Mouse (Mus musculus) heart, adult 2 months (tissue): Measurements from ENCODE around the gene Mettl8. TPM values are rescaled to one million over a fixed set of nuclear protein-coding genes. Genes with fewer than 3 reads are reported as not detected.
A peak's percentile ranks its signal among the peaks of the same experiment; 100 is the strongest.

Experiments
- DNase-seq, 2 experiments: peaks; one replicate each; pipeline ENCODE4 v3.0.0; 2021
- H3K27ac ChIP-seq: fragments of 200-600 bp; 2 replicates; pipeline ENCODE4 v1.8.1; 2022
- H3K27me3 ChIP-seq: fragments of 200-500 bp; 2 replicates; pipeline ENCODE4 v1.6.1; 2012; ENCODE audit warnings: mild to moderate bottlenecking, low read length, inconsistent platforms, mixed read lengths; ENCODE audit not compliant: control insufficient read depth, insufficient read depth
- H3K36me3 ChIP-seq: fragments of 200-500 bp; 2 replicates; pipeline ENCODE4 v1.6.1; 2012; ENCODE audit warnings: low read length, inconsistent platforms; ENCODE audit not compliant: control insufficient read depth, insufficient read depth
- H3K4me1 ChIP-seq: fragments of 200-500 bp; 2 replicates; pipeline ENCODE4 v1.6.1; 2011; ENCODE audit warnings: low read length; ENCODE audit not compliant: control insufficient read depth, insufficient read depth
- H3K4me3 ChIP-seq: fragments of 200-600 bp; 2 replicates; pipeline ENCODE4 v1.8.1; 2022
- H3K79me2 ChIP-seq: fragments of 200-500 bp; replicated peaks from 2 replicates; pipeline ENCODE4 v1.6.1; 2012; ENCODE audit warnings: mild to moderate bottlenecking, inconsistent platforms, low read length, moderate library complexity, mixed read lengths; ENCODE audit not compliant: control insufficient read depth, insufficient read depth
- H3K9ac ChIP-seq: fragments of 200-500 bp; 2 replicates; pipeline ENCODE4 v1.6.1; 2012; ENCODE audit warnings: low read depth, mild to moderate bottlenecking, control low read depth, inconsistent platforms, low read length, mixed read lengths
- CTCF ChIP-seq: fragments of 200-600 bp; IDR thresholded peaks from 2 replicates; pipeline ENCODE4 v1.8.1; 2022; ENCODE audit warnings: antibody characterized with exemption, mild to moderate bottlenecking, moderate library complexity
- EP300 ChIP-seq: fragments of 200-500 bp; IDR thresholded peaks from 2 replicates; pipeline ENCODE4 v1.6.1; 2011; ENCODE audit warnings: low read depth, low read length, control low read depth; ENCODE audit not compliant: insufficient read depth
- POLR2A ChIP-seq: fragments of 200-500 bp; IDR thresholded peaks from 2 replicates; pipeline ENCODE4 v1.6.1; 2011; ENCODE audit warnings: mild to moderate bottlenecking, low read depth, low read length, control low read depth; ENCODE audit not compliant: insufficient read depth
- WGBS: fragments of 180-500 bp; shearing (Covaris S2); methylation state at CpG from one replicate; pipeline ENCODE4 v1.1.7; 2018; 5-methylcytosine and 5-hydroxymethylcytosine counted together
- intact Hi-C: fragments of 180-260 bp; cut with DNase I; formaldehyde crosslinking; loops from one replicate; pipeline ENCODE4 v1.15.1; 2025
- polyA plus RNA-seq: library from polyadenylated mRNA; depleted of rRNA; stranded (reverse); fragments of >200 nt; gene quantifications from 2 replicates; pipeline ENCODE4 v1.2.3, GENCODE M21; 2012
- total RNA-seq, 2 experiments: library from RNA; stranded (reverse); gene quantifications; 2 replicates each; pipeline ENCODE4 v1.2.3; 2021

Mettl8 gene
- total and polyA plus RNA-seq, 3 experiments = 3.2 to 4.6 (median 4.3) TPM

GRCm38 (mm10) chr2:71002509-71002908, 52.9 kb downstream of the Mettl8 start:
- Histone ChIP-seq H3K79me2 (no peaks in the 10 kb centered on the region), H3K27ac (no peak overlapping the region), H3K36me3 (no peaks in the 10 kb centered on the region), H3K9ac (no peak overlapping the region), H3K27me3 (no peaks in the 10 kb centered on the region), H3K4me1 (no peaks in the 10 kb centered on the region), H3K4me3 (no peak overlapping the region)
- TF ChIP-seq POLR2A (no peak), CTCF (no peak), EP300 (no peak)
- WGBS = 71% methylated on average over 1 of the region's 1 CpGs
- intact Hi-C loops = no loop called here
- DNase-seq = no peak

GRCm38 (mm10) chr2:70998771-70999170, 56.6 kb downstream of the Mettl8 start:
- Histone ChIP-seq H3K4me3 (no peak overlapping the region), H3K79me2 (no peaks in the 10 kb centered on the region), H3K9ac (no peak overlapping the region), H3K4me1 (no peaks in the 10 kb centered on the region), H3K27me3 (no peaks in the 10 kb centered on the region), H3K36me3 (no peaks in the 10 kb centered on the region), H3K27ac (no peak overlapping the region)
- WGBS = 57% methylated on average over 2 of the region's 2 CpGs
- TF ChIP-seq EP300 (no peak), CTCF (no peak)
- no peak for DNase-seq
- intact Hi-C loops = no loop called here

- H3K27me3 ChIP-seq = no peaks in the 10 kb centered on the region
- no peaks in the 10 kb centered on the region for H3K79me2 ChIP-seq
- WGBS = 81% methylated on average over 7 of the region's 7 CpGs
- no peak overlapping the region for H3K27ac ChIP-seq
- peak in 1 of 2 experiments; percentile 15 for DNase-seq
- H3K4me1 ChIP-seq = no peaks in the 10 kb centered on the region; the same call in none of the 2 replicates
- H3K4me3 ChIP-seq = no peak overlapping the region
- TF ChIP-seq POLR2A = no peak
- TF ChIP-seq EP300 = no peak
- TF ChIP-seq CTCF = no peak
- no peak overlapping the region for H3K9ac ChIP-seq
- intact Hi-C loops = no loop called here
- no peaks in the 10 kb centered on the region for H3K36me3 ChIP-seq
These were observed 58.9 kb downstream of the Mettl8 start for GRCm38 (mm10) chr2:70996438-70996837.

GRCm38 (mm10) chr2:70995900-70996299, 59.5 kb downstream of the Mettl8 start:
- H3K4me1 ChIP-seq = no peaks in the 10 kb centered on the region; the same call in none of the 2 replicates
- DNase-seq = no peak
- no peaks in the 10 kb centered on the region for H3K27me3 ChIP-seq
- no peak for TF ChIP-seq CTCF
- TF ChIP-seq POLR2A = no peak
- no peak for TF ChIP-seq EP300
- H3K27ac ChIP-seq = no peak overlapping the region
- no peak overlapping the region for H3K9ac ChIP-seq
- 97% methylated on average over 4 of the region's 4 CpGs for WGBS
- no peaks in the 10 kb centered on the region for H3K36me3 ChIP-seq
- H3K79me2 ChIP-seq = no peaks in the 10 kb centered on the region
- intact Hi-C loops = no loop called here
- H3K4me3 ChIP-seq = no peak overlapping the region

- Histone ChIP-seq H3K27ac (no peak overlapping the region), H3K4me3 (no peak overlapping the region), H3K9ac (no peak overlapping the region), H3K4me1 (peaks cover 9% of the 10 kb centered on the region), H3K27me3 (no peaks in the 10 kb centered on the region), H3K36me3 (no peaks in the 10 kb centered on the region), H3K79me2 (no peaks in the 10 kb centered on the region)
- no peak for DNase-seq
- TF ChIP-seq POLR2A (no peak), EP300 (no peak), CTCF (no peak)
- intact Hi-C loops = loop anchor here (5.0 kb wide), 1 partner anchor 44 kb away; no protein-coding TSS in a partner anchor
- WGBS = 67% methylated on average over 3 of the region's 3 CpGs
These were observed 61.6 kb downstream of the Mettl8 start for GRCm38 (mm10) chr2:70993740-70994139.

DNA sequence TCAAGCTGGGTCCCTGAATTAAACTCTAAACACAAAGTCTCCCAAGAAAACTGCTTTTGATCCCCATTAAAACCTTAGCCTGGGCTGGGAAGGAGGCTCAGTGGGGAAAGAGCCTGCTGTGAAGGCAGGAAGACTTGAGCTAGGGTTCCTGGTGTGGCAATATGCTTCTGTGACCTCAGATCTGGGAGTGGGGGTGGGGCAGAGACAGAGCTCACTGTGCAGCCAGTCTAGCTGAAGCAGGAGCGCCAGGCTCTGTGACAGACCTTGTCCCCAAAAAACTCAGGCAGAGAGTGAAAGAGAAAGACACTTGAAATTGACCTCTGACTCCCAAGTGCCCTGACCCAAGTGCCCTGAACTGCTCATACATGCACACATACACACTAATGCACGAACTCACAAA, 62.7 kb downstream of the Mettl8 start:
- no peaks in the 10 kb centered on the region for H3K36me3 ChIP-seq
- H3K4me1 ChIP-seq = peaks cover 9% of the 10 kb centered on the region
- no peaks in the 10 kb centered on the region for H3K27me3 ChIP-seq
- no peak overlapping the region for H3K4me3 ChIP-seq
- no peaks in the 10 kb centered on the region for H3K79me2 ChIP-seq
- TF ChIP-seq EP300 (no peak), CTCF (no peak), POLR2A (no peak)
- peak overlapping the region; percentile 24; the same call in 1 of the 2 replicates for H3K27ac ChIP-seq
- WGBS = 77% methylated on average over 2 of the region's 2 CpGs
- intact Hi-C loops = loop anchor here (5.0 kb wide), 1 partner anchor 45 kb away; no protein-coding TSS in a partner anchor
- H3K9ac ChIP-seq = no peak overlapping the region
- peak in 1 of 2 experiments; percentile 29 for DNase-seq
